Mouse (Mus musculus): ENCODE data around the gene Cd2. TPM values are rescaled to one million over a fixed set of nuclear protein-coding genes. Genes with fewer than 3 reads are reported as not detected.

Cd2 gene
- polyA plus RNA-seq, 1 experiment from 2014 or later, result 2.2 TPM

DNA sequence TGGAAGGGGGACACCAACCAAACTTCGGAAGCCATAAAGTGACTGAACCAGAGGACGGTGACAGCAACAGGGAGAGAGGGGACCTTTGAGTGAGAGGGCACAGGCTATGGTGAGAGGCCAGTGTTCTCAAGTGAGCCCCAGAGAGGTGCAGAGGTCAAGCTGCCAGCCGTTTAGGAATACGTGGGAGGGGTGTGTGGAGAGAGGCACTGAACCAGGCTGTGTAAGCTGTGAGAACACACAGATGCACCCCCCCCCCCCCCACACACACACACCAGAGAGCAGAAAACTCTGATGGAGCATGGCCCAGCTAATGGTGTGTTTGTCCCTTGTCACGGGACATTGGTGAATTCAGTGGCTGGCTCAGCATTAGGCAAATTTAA, 58.2 kb downstream of the Cd2 start:
- WGBS, result 43% methylated on average over 5 of the region's 5 CpGs
- Histone ChIP-seq H3K4me2 (replicated peaks; ENCODE audit: low read depth, low read length) (no peak overlapping the region), H3K4me1 (ENCODE audit: insufficient read depth, low read depth, low read length) (no peaks in the 10 kb centered on the region), H3K9me3 (ENCODE audit: low read length) (no peaks in the 10 kb centered on the region), H3K36me3 (ENCODE audit: insufficient read depth, low read length) (no peaks in the 10 kb centered on the region), H3K4me3 (ENCODE audit: low read depth, low read length) (no peak overlapping the region), H3K9ac (replicated peaks; ENCODE audit: low read depth) (no peak overlapping the region), H3K27me3 (replicated peaks; ENCODE audit: insufficient read depth, low read length) (no peaks in the 10 kb centered on the region), H3K27ac (ENCODE audit: low read length) (no peak overlapping the region)
- ATAC-seq (no peak), DNase-seq (ENCODE audit: low spot score) (no peak)
- no peak for TF ChIP-seq EP300 (IDR thresholded peaks at IDR 0.05)
- no peak for TF ChIP-seq CTCF (IDR thresholded peaks at IDR 0.05)

DNA sequence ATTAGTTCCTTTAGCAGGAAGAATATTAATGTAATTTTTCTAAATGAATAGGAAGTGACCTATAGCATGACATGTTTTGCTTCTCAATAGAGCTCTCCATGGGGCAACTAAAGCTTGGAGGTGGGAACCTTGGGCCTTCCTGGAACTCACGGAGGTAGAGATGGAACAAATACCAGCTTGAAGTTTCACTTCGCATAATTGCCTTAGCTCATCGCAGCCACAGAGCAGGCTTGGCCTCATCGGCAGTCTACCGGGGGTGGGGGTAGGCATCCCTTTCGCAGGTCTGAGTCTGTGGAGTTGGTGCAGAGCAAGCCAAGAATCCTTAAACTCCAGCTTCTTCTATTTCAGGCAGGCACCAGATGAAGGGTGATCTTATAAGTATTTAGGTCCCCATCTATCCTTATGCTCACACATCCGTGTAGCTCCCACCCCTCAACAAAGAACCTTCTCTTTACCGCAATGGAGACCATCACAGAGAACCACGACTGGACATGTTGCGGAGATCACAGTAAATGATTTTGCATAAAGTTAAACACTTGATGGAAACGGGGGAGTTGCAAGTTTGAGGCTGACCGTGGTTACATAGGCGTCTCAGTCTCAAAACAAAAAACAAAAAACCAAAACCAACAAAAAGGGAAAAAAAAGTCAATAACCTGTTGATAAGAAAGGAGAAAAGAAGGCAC, 58.7 kb downstream of the Cd2 start:
- Histone ChIP-seq H3K27me3 (replicated peaks; ENCODE audit: insufficient read depth, low read length) (no peaks in the 10 kb centered on the region), H3K4me1 (ENCODE audit: insufficient read depth, low read depth, low read length) (no peaks in the 10 kb centered on the region), H3K9me3 (ENCODE audit: low read length) (no peaks in the 10 kb centered on the region), H3K9ac (replicated peaks; ENCODE audit: low read depth) (no peak overlapping the region), H3K27ac (ENCODE audit: low read length) (no peak overlapping the region), H3K4me3 (ENCODE audit: low read depth, low read length) (no peak overlapping the region), H3K36me3 (ENCODE audit: insufficient read depth, low read length) (no peaks in the 10 kb centered on the region), H3K4me2 (replicated peaks; ENCODE audit: low read depth, low read length) (no peak overlapping the region)
- no peak for ATAC-seq
- WGBS, result 86% methylated on average over 13 of the region's 13 CpGs
- TF ChIP-seq CTCF (IDR thresholded peaks at IDR 0.05) (no peak), EP300 (IDR thresholded peaks at IDR 0.05) (no peak)
- no peak for DNase-seq (ENCODE audit: low spot score)

DNA sequence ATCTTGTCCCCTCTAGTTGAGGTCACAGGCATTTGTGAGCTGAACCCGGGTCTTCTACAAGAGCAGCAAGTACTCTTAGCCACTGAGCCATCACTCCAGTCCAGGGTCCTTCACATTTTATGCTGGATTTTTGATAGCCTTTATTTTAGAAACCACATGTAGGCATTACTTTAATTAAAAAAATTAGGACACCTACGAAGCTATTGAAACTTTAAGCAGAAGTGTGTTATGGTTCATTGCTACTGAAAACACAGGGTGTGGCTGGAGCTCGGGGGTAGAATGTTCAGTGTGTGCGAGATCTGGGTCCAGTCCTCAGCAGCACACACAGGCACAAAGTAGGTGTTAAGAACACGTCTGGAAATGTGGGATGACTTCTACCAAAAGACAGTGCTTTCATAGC, 59.7 kb downstream of the Cd2 start:
- H3K9ac ChIP-seq (replicated peaks; ENCODE audit: low read depth), result no peak overlapping the region
- H3K4me1 ChIP-seq (ENCODE audit: insufficient read depth, low read depth, low read length), result no peaks in the 10 kb centered on the region
- no peak overlapping the region for H3K4me3 ChIP-seq (ENCODE audit: low read depth, low read length)
- H3K27ac ChIP-seq (ENCODE audit: low read length), result no peak overlapping the region
- H3K9me3 ChIP-seq (ENCODE audit: low read length), result no peaks in the 10 kb centered on the region
- no peak overlapping the region for H3K4me2 ChIP-seq (replicated peaks; ENCODE audit: low read depth, low read length)
- no peak for ATAC-seq
- DNase-seq (ENCODE audit: low spot score), result no peak
- TF ChIP-seq EP300 (IDR thresholded peaks at IDR 0.05), result no peak
- TF ChIP-seq CTCF (IDR thresholded peaks at IDR 0.05), result no peak
- WGBS, result 79% methylated on average over 5 of the region's 5 CpGs
- no peaks in the 10 kb centered on the region for H3K36me3 ChIP-seq (ENCODE audit: insufficient read depth, low read length)
- H3K27me3 ChIP-seq (replicated peaks; ENCODE audit: insufficient read depth, low read length), result no peaks in the 10 kb centered on the region

Other genes starting within 250 kb of the Cd2 start
- 10.2 and 10.5 TPM in 2 replicates for gene Ptgfrn, start 177.7 kb downstream of the Cd2 start, polyA plus RNA-seq (2015; fragmentation: Nextera tagmentation; extraction: Ambion mirVana)
- gene Igsf3, start 89.1 kb upstream of the Cd2 start, polyA plus RNA-seq (2015; fragmentation: Nextera tagmentation; extraction: Ambion mirVana), result 16.9 and 17.8 TPM in 2 replicates